Mouse (Mus musculus) liver, embryonic 13.5 days (tissue): ENCODE measurements at regions not wholly inside any gene's neighbourhood (a gene's known extent, or its start where the extent isn't known, plus 50 kb on each side); places are given as distances from the start of the nearest gene placed in this dataset.
"Not testable (repeated sequence)": the region's sequence is repeated elsewhere in the genome, so short reads cannot be mapped to it uniquely, and the experiment has no call there.

Source experiments
- ATAC-seq: fragments of 200-750 bp; cut with Nextera tagmentation; 2 replicates; pipeline ENCODE4 v1.8.0; 2017; ENCODE audit warnings: low read depth, mild to moderate bottlenecking, moderate number of reproducible peaks, moderate library complexity
- DNase-seq: peaks from one replicate; pipeline ENCODE4 v3.0.0; 2022
- H3K27ac ChIP-seq: fragments of 300-500 bp; sonication (generic); 2 replicates; pipeline ENCODE4 v1.5.1; 2015; ENCODE audit warnings: moderate library complexity, mild to moderate bottlenecking, inconsistent platforms
- H3K27me3 ChIP-seq: fragments of 300-500 bp; sonication (generic); 2 replicates; pipeline ENCODE4 v1.6.1; 2015; ENCODE audit warnings: mild to moderate bottlenecking, inconsistent platforms
- H3K36me3 ChIP-seq: fragments of 300-500 bp; sonication (generic); 2 replicates; pipeline ENCODE4 v1.6.1; 2015; ENCODE audit warnings: mild to moderate bottlenecking, inconsistent platforms
- H3K4me1 ChIP-seq: fragments of 300-500 bp; sonication (generic); replicated peaks from 2 replicates; pipeline ENCODE4 v1.6.1; 2015; ENCODE audit warnings: inconsistent platforms
- H3K4me2 ChIP-seq: fragments of 300-500 bp; sonication (generic); 2 replicates; pipeline ENCODE4 v1.6.1; 2015; ENCODE audit warnings: inconsistent platforms, mild to moderate bottlenecking, moderate library complexity
- H3K4me3 ChIP-seq: fragments of 300-500 bp; sonication (generic); replicated peaks from 2 replicates; pipeline ENCODE4 v1.5.1; 2015; ENCODE audit warnings: mild to moderate bottlenecking, inconsistent platforms
- H3K9ac ChIP-seq: fragments of 300-500 bp; sonication (generic); 2 replicates; pipeline ENCODE4 v1.6.1; 2015; ENCODE audit warnings: mild to moderate bottlenecking, inconsistent platforms
- H3K9me3 ChIP-seq: fragments of 300-500 bp; sonication (generic); replicated peaks from 2 replicates; pipeline ENCODE4 v1.6.1; 2016; ENCODE audit warnings: inconsistent platforms
- WGBS: fragments of 180-500 bp; shearing (Covaris S2); methylation state at CpG from one replicate; pipeline ENCODE4 v1.1.7; 2015; ENCODE audit not compliant: insufficient replicate concordance; 5-methylcytosine and 5-hydroxymethylcytosine counted together

GRCm38 (mm10) chr3:8265783-8266182, 1344.1 kb downstream of the Zfp704 start:
- 56% methylated on average over 3 of the region's 3 CpGs for WGBS
- Histone ChIP-seq H3K9me3 (no peaks in the 10 kb centered on the region), H3K4me2 (no peak overlapping the region), H3K4me1 (no peaks in the 10 kb centered on the region), H3K27ac (no peak overlapping the region), H3K36me3 (no peaks in the 10 kb centered on the region), H3K9ac (no peak overlapping the region), H3K4me3 (no peak overlapping the region), H3K27me3 (no peaks in the 10 kb centered on the region)
- ATAC-seq (no peak), DNase-seq (no peak)

GRCm38 (mm10) chr3:8264366-8265033, 1345.4 kb downstream of the Zfp704 start:
- H3K9me3 ChIP-seq, result no peaks in the 10 kb centered on the region
- H3K4me3 ChIP-seq, result no peak overlapping the region
- no peaks in the 10 kb centered on the region for H3K36me3 ChIP-seq
- H3K4me2 ChIP-seq, result no peak overlapping the region
- H3K9ac ChIP-seq, result no peak overlapping the region
- no peak overlapping the region for H3K27ac ChIP-seq
- 55% methylated on average over 4 of the region's 4 CpGs for WGBS
- no peaks in the 10 kb centered on the region for H3K4me1 ChIP-seq
- ATAC-seq (no peak), DNase-seq (no peak)
- no peaks in the 10 kb centered on the region for H3K27me3 ChIP-seq

GRCm38 (mm10) chr3:8257293-8257692, 1352.6 kb downstream of the Zfp704 start:
- Histone ChIP-seq H3K4me2 (no peak overlapping the region), H3K4me1 (no peaks in the 10 kb centered on the region), H3K36me3 (no peaks in the 10 kb centered on the region), H3K27me3 (no peaks in the 10 kb centered on the region), H3K9ac (no peak overlapping the region), H3K27ac (no peak overlapping the region), H3K4me3 (no peak overlapping the region), H3K9me3 (no peaks in the 10 kb centered on the region)
- DNase-seq (no peak), ATAC-seq (no peak)

- WGBS, result 59% methylated on average over 2 of the region's 2 CpGs
- Histone ChIP-seq H3K4me3 (no peak overlapping the region), H3K27me3 (no peaks in the 10 kb centered on the region), H3K9ac (no peak overlapping the region), H3K4me2 (no peak overlapping the region), H3K27ac (no peak overlapping the region), H3K9me3 (no peaks in the 10 kb centered on the region), H3K4me1 (no peaks in the 10 kb centered on the region), H3K36me3 (no peaks in the 10 kb centered on the region)
- no peak for DNase-seq
- ATAC-seq, result no peak
These were observed 1357.6 kb downstream of the Zfp704 start for GRCm38 (mm10) chr3:8252311-8252710.

- Histone ChIP-seq H3K4me3 (no peak overlapping the region), H3K9me3 (no peaks in the 10 kb centered on the region), H3K27ac (no peak overlapping the region), H3K4me2 (no peak overlapping the region), H3K27me3 (no peaks in the 10 kb centered on the region), H3K9ac (no peak overlapping the region), H3K36me3 (no peaks in the 10 kb centered on the region), H3K4me1 (no peaks in the 10 kb centered on the region)
- 29% methylated on average over 1 of the region's 1 CpGs for whole genome bisulfite sequencing
- ATAC-seq (no peak), DNase-seq (no peak)
These were observed 1361.0 kb downstream of the Zfp704 start for GRCm38 (mm10) chr3:8248911-8249310.

GRCm38 (mm10) chr3:8245822-8246221, 1364.1 kb downstream of the Zfp704 start:
- H3K4me2 ChIP-seq, H3K4me1 ChIP-seq, H3K9me3 ChIP-seq, H3K27ac ChIP-seq, DNase-seq, ATAC-seq, H3K9ac ChIP-seq, H3K36me3 ChIP-seq, H3K4me3 ChIP-seq, H3K27me3 ChIP-seq: not testable (repeated sequence)
- WGBS, result 11% methylated on average over 1 of the region's 1 CpGs

- not testable (repeated sequence) for H3K9me3 ChIP-seq, H3K4me2 ChIP-seq, H3K4me1 ChIP-seq, H3K9ac ChIP-seq, H3K27ac ChIP-seq, H3K4me3 ChIP-seq, H3K27me3 ChIP-seq, H3K36me3 ChIP-seq
- 42% methylated on average over 2 of the region's 2 CpGs for WGBS
- DNase-seq, result peak; percentile 17
- ATAC-seq, result peak; percentile 77
These were observed 1364.6 kb downstream of the Zfp704 start for GRCm38 (mm10) chr3:8245195-8245789.

GRCm38 (mm10) chr3:8244526-8245194, 1365.2 kb downstream of the Zfp704 start:
- ATAC-seq, H3K36me3 ChIP-seq, H3K4me1 ChIP-seq, H3K4me2 ChIP-seq, DNase-seq, H3K27ac ChIP-seq, H3K9ac ChIP-seq, H3K4me3 ChIP-seq, H3K27me3 ChIP-seq, H3K9me3 ChIP-seq: not testable (repeated sequence)
- 79% methylated on average over 4 of the region's 4 CpGs for WGBS

- Histone ChIP-seq H3K4me2 (0 out of 2 replicates have a peak overlapping the region, but pooled peaks have one; percentile 6), H3K4me3 (no peak overlapping the region), H3K9me3 (no peaks in the 10 kb centered on the region), H3K27me3 (no peaks in the 10 kb centered on the region), H3K36me3 (no peaks in the 10 kb centered on the region), H3K4me1 (no peaks in the 10 kb centered on the region), H3K9ac (no peak overlapping the region), H3K27ac (no peak overlapping the region)
- WGBS, result 55% methylated on average over 6 of the region's 6 CpGs
- peak; percentile 94 for ATAC-seq
- peak; percentile 29 for DNase-seq
These were observed 1403.1 kb downstream of the Zfp704 start for GRCm38 (mm10) chr3:8206623-8207404.

GRCm38 (mm10) chr3:8163030-8163429, 1446.9 kb downstream of the Zfp704 start:
- ATAC-seq, result no peak
- H3K27ac ChIP-seq, result no peak overlapping the region
- no peaks in the 10 kb centered on the region for H3K27me3 ChIP-seq
- H3K4me3 ChIP-seq, result no peak overlapping the region
- no peaks in the 10 kb centered on the region for H3K36me3 ChIP-seq
- WGBS, result 45% methylated on average over 4 of the region's 4 CpGs
- H3K4me2 ChIP-seq, result no peak overlapping the region
- no peak for DNase-seq
- H3K4me1 ChIP-seq, result no peaks in the 10 kb centered on the region
- H3K9ac ChIP-seq, result no peak overlapping the region
- no peaks in the 10 kb centered on the region for H3K9me3 ChIP-seq

- no peak overlapping the region for H3K27ac ChIP-seq
These were observed 1447.7 kb downstream of the Zfp704 start for GRCm38 (mm10) chr3:8161997-8162756.

More at GRCm38 (mm10) chr3:8161997-8162756, 1447.7 kb downstream of the Zfp704 start:
- no peak for ATAC-seq
- no peaks in the 10 kb centered on the region for H3K27me3 ChIP-seq
- H3K4me1 ChIP-seq, result no peaks in the 10 kb centered on the region
- H3K4me2 ChIP-seq, result no peak overlapping the region
- no peaks in the 10 kb centered on the region for H3K36me3 ChIP-seq
- DNase-seq, result no peak
- no peak overlapping the region for H3K9ac ChIP-seq
- H3K4me3 ChIP-seq, result no peak overlapping the region
- WGBS, result 56% methylated on average over 4 of the region's 4 CpGs
- no peaks in the 10 kb centered on the region for H3K9me3 ChIP-seq
